Mouse (Mus musculus) cerebellum, postnatal 10 days (tissue): Measurements from ENCODE around the gene Nrip1.

Experiments
- DNase-seq, 2 experiments: peaks; one replicate each; pipeline ENCODE4 v3.0.0; 2021; ENCODE audit warnings: mixed read lengths in 2 of 2

Gene Nrip1

DNA sequence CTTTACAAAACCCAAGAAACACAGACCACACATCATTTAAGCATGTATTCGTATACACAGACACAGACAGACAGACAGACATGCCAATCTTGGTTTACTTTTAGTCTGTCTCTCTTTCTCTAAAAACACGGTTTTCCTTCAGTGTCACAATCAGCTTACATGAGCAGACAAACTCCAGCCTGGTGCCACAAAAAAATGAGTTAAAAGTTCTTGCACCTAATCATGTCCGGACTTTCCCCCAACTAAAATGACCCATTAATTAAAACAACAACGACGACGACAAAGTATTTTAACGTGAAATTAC is 2.1 kb downstream of the Nrip1 start:
- no peak for DNase-seq

DNA sequence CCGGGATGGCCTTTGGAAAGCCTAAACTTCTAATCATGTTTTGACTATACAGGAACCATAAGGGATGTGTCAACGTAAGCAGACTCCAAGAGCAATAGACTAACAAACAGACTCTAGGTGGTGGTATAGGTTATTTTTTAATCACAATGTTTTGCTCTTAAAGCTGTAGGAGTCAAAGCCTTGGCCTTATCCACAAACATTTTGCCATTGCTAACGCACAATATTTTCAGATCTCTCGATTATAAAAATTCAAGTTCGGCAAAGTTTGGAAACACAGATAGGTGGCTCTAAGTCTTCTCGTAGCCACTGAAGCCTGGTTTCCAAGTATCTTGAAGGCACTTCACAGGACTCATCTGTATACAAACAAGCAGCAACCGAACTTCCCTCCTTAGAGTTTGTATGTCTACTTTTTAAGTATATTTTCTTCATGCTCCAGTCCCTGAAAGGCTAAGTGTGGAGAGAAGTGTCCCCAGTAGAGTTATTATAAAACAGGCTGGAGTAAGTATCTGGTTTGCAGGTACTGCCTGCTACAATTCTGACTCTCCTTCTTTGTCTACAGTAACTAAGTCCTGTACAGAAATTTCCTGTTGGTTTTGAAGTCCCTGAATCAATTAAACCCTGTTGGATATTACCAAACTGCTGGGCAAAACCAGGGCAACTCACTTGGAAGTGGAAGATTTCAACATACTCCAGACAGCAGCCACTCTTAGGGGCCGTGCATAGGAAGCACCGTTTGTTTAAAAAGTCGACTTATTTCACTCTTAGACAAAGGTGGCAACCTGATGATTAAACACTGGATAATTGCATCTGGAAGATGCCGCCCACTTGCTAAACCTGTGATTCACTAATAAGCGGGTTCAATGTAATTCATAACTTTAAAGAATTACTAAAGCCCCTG is 2.7 kb downstream of the Nrip1 start:
- peak in 1 of 2 experiments; percentile 16 for DNase-seq

DNA sequence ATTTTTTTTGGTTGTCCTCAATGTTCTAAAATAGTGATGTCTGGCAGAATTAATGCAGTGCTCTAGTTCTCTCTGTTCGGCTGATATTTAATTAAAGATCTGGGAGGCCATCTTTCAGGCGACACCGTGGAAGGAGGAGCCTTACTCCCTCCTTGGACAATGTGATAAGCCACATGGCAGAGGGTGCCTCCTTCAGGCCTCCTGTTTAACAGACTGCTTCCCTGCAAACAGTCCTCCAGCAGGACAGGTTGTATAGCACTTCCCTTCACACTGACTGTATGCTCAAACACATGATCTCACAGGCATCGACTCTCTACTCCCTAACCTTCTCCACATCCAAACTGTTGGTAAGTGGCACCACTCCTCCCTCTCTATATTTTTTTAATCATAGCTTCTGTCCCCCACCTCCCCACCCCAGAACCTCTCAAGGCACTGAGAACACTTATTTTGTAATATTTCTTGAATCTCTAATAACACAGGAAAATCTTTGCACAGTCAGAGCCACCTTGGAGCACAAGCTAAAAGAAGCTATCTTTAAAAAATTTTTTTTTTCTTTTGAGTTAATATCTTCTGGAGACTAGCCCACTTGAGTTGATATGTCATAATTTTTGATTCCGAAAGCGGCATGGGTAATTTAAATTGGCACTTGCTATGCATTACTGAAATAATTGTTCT is 3.4 kb downstream of the Nrip1 start:
- peak; percentile 76 for DNase-seq

DNA sequence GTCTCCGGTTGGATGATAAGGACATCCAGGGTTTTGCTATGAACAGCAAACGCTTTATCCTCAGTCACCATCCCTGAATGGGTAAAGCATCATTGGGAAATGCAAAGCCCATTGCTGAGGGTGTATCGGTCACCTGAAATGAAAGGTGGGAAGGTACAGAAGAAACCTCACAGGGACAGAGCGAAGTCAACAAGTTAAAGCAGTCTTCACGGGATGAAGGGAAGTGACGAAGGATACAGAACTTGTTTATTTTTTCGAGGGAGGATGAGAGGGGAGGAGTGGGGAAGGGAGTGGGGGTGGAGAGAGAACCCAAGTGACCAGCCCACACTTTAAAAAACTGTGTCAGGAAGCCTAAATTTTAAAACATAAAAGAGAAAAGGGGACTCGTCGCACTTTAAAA is 4.4 kb downstream of the Nrip1 start:
- DNase-seq, result no peak

DNA sequence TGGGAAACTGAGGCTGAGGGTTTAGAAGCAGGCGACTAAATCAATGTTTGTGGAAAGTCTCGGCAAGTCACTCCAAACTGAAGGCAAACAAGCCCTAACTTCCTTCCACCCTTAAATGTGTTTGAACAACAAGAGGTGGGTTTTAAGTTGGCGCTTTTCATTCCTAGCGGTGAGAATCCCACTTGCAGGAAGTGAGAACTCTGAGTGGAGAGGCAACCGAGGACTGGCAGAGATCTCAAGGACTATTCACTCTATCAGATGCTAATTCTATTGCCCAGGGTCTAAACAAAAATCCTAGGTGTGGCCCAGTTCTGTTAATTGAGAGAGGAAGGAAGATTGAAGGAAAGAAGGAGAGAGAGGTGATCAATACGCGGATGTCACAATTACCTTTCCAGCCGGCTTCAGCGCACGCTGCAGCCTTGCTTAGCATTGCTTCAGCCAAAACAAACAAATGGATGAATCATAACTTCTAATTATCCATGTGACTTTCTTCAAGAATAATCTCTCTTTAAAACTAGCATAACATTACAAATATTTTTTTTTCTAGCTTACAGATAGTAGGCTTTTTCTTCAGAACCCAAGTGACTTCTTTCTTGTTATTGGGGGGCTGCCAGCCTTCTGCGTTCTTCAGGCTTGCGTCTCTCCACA is 6.2 kb downstream of the Nrip1 start:
- no peak for DNase-seq

DNA sequence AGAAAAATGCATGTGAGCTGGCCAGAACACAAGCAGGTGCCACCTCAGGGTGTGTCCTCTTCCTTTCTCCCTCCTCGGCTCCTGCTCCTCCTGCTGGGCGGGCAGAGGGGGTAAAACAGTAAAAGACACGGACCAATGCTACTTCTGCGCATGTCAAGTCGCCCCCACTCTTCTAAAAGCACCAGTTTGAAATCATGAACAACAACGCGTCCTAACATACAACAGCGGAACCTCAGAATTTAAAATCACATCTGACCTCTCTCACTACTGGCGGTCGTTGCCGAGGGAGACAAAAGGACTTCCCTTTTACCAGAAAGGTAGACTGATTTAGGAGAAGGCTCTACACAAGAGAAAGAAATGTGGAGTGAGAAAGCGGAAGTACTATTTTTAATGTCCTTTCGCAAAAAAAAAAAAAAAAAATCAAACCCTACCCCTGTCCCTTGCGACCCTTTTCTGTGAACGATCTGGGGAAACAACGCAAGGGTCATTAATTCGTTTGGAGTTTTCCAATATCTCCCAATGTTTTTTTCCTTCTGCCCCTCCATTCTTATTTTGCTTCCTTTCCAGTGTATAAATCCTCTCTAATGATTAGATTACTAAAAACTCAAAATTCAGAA is 7.7 kb downstream of the Nrip1 start:
- no peak for DNase-seq

DNA sequence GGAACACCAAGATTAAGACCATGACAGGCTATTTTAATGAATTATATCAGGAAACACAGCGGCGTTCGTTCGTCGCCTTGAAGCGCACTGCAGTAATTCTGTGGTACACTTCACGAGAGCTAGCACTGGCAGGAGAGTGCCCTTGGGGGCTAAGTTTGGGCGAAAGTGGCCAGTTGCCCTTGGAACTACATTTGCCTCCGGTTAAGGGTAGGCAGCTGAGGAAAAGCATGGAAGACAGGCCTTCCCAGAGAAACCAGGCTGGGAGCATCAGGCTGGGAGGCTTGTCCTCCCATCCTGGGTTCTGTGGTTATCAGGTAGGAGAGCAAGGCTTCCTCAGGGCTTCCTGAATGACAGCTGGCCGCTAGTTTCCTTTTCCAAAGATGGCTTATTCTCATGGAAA is 8.4 kb downstream of the Nrip1 start:
- peak in 1 of 2 experiments; percentile 30 for DNase-seq

DNA sequence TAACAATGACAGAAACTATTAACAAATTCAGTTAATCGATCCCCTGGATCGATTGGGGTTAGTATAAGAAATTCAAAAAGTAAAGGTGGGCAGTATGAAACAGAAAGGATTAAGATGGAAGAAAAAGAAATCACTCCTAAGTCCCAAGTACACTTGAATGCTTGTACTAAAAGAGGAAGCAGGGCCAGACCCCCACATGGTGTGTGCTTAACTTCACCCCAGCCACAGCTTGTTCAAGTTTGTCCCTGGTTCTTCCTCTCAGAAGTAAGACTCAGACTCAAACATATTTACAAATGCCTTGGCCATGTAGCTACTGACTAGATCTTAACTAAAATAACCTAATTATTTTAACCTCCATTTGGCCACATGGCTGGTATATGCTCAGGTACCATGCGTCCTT is 10.0 kb downstream of the Nrip1 start:
- DNase-seq, result no peak

DNA sequence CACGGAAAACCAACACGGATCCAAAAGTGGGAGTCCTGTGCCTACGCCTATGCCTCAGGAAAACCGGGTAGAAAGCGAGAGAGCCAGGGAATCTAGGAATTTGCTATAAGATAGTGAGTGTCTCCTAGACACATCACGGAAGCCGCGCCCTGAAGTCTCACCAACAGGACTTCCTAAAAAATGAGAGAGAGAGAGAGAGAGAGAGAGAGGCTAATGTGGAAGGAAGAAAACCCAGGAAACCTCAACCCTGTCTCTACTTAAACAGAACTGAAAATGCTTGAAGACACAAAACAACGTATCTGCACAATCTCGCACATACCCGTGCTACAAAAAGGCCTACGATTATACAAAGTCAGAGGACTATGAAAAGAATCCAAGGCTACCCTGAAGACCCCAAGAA is 10.6 kb downstream of the Nrip1 start:
- no peak for DNase-seq

DNA sequence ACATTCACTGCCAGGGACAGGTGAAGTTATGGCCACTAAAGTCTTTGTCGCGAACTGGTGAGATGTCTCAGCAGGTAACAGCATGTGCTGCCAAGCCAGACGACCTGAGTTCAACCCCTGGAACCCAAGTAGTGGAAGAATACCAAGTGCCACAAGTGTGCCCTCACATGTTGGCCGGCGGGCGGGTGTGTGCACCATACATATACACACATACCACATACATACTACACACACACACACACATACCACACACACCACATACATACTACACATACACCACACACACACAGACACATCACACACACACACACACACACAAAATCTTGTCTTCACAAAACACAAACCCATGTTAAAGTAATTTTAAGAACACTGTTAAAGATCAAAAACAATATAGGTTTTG is 13.2 kb downstream of the Nrip1 start:
- no peak for DNase-seq

DNA sequence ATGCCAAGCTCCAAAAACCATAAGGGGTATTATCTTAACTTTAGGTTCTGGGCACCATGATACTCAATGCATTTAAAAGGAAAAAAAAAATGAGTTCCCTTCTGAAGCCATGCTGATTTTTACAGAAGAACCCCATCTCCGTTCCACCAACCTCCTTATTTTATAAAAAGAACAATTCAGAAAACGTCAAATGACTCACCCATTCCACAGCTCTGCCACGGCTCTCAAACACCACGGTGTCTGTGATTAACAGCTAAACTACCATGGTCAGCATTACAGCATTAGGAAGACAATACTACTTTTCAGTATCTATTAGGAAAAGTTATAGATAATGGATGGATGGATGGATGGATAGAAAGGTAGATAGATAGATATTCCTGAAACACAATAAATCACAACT is 14.9 kb downstream of the Nrip1 start:
- no peak for DNase-seq

DNA sequence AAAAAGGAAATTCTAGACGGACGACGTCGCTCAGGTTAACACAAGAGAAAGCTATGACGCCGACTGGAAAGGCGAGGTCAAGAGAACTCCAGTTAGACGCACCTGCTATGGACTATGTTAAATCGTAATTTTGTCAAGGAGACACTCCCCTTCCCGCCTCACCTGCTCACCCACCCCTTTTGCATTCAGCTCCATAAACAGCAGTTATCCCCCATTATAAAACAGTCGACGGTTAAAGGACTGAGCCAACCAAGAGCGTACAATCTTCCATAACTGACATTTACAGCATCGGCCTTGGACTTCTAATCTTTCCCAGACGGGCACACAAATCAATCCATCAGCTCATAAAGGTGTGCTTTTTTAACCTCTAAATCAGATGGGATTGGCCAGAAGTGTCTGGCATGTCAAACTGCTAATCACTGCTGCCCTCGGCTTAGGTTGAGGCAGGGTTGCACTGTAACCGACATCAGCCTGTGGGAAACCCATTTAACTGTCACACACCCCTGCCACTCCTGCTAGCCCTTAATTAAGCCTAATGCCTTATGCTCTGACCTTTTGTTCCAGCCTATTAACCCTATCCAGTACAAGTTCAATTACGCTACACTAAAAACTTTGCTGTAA is 15.4 kb downstream of the Nrip1 start:
- no peak for DNase-seq

DNA sequence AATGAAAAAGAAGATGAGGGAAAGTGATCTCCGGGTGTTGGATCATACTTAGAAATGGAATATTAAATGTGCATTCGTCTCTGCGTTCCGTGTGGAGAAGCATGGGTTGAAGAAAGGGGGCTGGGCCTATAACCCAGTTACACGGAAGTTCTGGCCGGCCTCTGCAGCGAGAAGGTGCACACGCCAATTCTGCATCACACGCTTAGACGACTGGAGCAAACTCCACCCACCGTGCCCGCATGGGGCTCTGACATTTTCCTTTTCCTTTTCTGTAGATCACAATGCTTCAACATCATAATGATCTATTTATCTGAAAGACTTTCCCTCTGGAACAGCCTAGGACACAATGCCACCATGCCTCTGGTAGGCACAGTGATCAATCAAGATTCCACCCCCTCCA is 16.5 kb downstream of the Nrip1 start:
- DNase-seq, result no peak

DNA sequence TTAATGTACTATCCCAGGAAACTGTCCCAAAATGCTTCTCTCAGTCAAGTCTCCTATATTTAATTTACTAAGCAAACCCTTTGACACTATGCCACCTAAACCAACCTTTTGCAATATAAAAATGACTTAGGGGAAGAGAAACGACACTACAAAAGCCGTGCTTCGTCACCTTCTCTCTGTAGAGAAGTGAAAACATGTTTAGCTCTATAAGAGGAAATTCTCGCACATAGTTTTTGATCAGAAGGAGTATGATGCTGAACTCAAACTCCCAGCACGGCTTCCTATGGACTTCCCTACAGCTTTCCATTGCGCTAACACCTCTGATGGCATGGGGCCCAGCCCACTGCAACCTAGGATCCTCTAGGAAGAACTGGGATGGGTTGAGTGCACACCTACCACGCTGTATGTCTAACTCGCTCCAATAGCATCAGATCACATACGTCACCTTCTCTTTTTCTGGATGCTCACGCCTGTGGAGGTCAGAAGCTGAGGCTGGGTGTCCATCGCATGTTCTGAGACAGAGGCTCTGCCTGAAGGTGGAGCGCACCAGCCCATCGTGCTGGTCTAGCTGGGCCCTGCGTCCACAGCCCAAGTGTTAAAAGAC is 17.6 kb downstream of the Nrip1 start:
- DNase-seq, result no peak

DNA sequence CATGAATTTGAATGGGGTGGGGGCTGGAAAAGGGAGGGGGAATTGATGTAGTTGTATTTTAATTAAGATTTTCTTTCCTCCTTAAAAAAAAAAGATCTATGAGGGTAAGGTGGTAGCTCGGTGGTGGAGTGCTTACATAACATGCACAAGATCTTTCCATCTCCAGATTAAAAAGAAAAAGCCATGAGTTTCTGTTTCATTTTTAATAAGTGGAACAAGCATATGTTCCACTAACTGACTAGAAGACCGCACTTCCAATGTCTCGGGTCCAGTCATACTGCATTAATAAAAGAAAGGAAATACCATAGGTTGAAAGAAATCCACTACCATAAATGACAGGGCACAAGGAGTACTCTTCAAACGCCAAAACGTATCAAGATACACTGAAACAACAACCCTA is 18.4 kb downstream of the Nrip1 start:
- no peak for DNase-seq

DNA sequence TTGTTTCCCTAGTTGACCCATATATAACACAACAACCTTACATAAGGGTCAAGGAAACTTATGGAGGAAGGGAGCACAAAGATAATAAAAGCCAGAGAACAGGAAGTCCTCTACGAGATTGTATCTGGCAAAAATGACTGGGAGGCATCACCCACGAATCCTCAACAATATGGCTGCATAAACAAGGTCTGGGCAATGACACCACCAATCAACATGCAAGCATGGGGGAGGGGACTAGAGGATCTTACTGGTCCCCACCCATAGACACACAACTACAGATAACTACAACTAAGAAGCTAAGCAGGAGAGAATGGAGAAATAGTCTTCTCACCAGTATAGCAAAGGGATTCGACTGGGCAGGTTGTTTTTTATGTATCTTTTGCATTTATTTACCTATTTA is 18.8 kb downstream of the Nrip1 start:
- DNase-seq, result no peak

DNA sequence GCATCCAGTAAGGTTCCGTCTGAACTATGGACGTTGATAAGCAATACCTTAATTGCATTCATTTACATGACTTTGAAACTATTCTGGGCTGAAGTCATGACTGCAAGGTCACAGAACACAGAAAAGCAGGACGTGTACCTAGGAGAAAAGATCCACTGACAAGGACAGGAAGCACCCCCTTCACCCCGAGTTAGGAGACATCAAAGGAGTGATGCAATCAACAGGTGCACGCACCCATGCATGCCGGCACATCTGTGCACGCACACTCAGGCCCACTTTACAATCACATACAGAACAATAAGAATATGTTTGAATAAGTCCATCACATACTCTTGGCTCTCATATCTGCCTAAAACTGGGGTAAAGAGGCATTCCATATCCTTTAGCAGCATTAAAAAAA is 19.3 kb downstream of the Nrip1 start:
- no peak for DNase-seq

DNA sequence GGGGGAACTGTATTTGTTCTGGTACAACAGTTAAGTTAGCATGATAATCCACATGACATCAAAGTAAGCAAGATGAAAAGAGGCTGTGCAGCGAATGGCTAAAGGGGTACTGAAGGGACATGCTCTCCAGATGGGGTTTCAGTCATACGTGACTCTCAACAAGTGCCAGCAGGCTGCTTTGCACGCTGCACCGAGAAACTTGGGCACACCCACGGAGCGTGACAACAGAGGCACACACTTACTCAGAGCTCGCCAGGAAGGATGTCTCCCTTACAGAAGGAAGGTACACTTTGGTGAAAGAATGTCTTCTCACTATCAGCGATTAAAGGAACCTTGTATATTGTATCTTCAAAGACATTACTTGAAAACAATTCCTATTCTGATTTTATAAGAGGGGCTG is 22.7 kb downstream of the Nrip1 start:
- DNase-seq, result no peak

DNA sequence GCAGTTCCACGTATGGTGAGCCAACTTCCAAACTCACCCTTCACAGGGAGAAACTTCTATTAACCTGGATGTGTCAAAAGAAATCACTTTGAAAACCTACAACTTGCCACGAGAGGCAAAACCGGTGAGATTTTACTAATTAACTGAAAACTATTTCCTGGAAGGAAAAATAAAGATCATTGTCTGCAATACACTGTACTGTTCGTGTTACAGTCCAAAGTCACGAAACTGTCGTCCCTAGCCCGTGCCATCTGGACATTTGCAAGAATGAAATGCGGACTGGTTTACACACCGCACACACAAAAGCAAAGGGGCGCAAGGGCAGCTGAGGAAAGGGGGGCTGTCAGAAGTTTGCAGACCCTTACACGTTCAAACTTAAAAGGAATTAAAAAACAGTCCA is 24.6 kb downstream of the Nrip1 start:
- no peak for DNase-seq

DNA sequence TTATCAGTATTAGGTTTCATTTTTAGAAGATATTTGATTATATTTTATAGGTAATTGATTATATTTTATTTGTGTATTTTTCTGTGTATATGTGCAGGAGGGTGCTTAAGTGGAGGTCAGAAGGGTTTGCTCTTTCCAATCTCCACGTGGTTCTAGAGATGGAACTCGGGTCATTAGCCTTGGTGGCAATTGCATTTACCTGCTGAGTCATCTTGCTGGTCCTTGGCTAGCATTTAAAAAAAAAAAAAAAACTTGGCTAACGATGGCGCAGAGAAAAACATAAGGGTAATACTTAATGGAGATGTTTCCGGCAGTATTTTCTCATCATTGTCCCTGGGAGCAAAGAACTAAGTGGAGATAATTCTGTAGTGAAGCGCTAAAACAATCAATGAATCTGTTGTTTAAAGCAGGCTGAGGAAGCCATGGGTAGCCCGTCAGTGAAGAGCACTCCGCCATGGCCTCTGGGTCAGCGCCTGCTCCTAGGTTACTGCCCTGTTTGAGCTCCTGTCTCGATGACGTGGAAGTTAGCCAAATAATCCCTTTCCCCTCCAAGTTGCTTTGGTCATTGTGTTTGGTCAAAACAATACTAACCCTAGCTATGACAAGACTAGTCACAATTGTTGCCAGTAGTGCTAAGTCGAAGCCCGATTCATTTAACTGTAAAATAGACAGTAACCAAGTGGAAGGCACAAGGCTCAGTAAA is 25.8 kb downstream of the Nrip1 start:
- no peak for DNase-seq

DNA sequence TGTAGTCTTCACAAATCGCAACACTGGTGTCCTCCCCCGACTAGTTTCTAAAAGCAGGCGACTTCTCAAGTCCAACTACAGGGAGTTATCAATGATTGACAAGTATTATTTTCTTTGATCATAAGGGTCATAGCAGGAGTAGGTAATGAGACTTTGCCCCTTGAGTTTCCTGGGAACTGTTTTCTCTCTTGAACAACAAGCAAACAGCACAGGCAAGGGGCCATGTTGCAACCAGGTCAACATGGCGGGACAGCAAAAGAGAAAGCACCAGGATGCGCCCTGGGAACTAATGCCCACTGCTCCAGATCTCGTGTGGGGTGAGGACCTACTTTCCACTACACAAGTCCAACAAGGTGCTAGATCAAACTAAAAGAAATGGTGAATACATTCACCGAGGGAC is 27.3 kb downstream of the Nrip1 start:
- no peak for DNase-seq

DNA sequence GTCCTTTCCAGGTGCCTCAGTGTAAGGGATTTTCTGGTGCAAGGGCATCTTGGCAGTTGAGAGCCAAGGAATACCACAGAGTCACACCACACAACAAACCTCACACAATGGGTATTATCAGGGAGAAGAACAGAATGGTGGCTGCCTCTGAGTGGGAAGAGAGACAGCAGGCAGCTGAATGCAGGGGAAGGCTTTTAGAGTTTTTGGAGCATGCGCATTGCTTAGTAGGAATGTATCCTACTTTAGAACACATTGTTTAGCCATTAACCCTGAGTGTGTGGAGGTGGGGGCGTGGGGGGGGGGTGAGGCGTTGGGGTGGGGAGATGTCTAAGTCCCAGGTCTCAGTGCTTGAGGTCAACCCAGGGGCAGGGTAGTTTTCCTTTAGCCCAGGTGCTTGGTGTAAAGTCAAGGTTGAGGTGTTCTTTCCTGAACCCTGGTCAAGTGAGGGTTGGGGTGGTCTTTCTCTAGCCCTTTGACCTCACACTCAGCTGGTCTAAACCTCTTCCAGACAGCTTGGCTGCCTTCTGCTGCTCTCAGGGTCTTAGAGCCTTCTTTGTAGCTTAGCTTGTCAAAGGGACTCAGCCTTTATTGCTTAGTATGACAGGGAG is 28.8 kb downstream of the Nrip1 start:
- DNase-seq, result no peak
